Mouse (Mus musculus) small intestine, adult 2 months (tissue): Measurements from ENCODE around the gene Med28.

Experiments
- CTCF ChIP-seq: fragments of 200-500 bp; IDR thresholded peaks from 2 replicates; pipeline ENCODE4 v1.5.1; 2012; ENCODE audit warnings: low read depth, mild to moderate bottlenecking, control low read depth, inconsistent platforms, low read length, moderate library complexity, mixed read lengths; ENCODE audit not compliant: insufficient replicate concordance, insufficient read length; ENCODE audit errors: extremely low read depth
- POLR2A ChIP-seq: fragments of 200-500 bp; IDR thresholded peaks from 2 replicates; pipeline ENCODE4 v1.6.1; 2012; ENCODE audit warnings: low read depth, mild to moderate bottlenecking, control low read depth, inconsistent platforms, low read length, moderate library complexity

DNA sequence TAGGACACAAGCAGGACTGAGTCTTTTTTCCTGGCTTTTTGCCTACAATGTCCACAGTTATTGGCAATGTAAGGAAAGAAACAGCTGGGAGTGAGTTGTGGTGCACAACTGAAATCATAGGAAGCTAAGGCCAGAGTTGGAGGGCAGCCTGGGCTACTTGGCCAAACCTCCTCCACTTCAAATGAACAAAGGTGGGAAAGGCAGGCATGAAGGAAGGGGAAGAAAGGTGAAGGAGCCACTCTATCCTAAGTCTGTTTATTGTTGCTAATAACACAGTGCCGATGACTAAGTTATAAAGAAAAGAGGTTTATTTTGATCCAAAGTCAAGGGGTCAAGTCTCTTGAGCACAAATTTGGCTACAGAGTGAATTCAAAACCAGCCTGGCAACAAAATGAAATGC lies 57.3 kb downstream of the Med28 start:
- TF ChIP-seq POLR2A (no peak), CTCF (no peak)
